Mouse (Mus musculus) 3134 (cell line): ENCODE measurements around the gene Zfp711.

ENCODE experiments used
- DNase-seq: peaks from one replicate; pipeline ENCODE4 v3.0.0-alpha.2; 2011; ENCODE audit warnings: low spot score; ENCODE audit not compliant: insufficient read length; ENCODE audit errors: extremely low read depth

The Zfp711 gene

DNA sequence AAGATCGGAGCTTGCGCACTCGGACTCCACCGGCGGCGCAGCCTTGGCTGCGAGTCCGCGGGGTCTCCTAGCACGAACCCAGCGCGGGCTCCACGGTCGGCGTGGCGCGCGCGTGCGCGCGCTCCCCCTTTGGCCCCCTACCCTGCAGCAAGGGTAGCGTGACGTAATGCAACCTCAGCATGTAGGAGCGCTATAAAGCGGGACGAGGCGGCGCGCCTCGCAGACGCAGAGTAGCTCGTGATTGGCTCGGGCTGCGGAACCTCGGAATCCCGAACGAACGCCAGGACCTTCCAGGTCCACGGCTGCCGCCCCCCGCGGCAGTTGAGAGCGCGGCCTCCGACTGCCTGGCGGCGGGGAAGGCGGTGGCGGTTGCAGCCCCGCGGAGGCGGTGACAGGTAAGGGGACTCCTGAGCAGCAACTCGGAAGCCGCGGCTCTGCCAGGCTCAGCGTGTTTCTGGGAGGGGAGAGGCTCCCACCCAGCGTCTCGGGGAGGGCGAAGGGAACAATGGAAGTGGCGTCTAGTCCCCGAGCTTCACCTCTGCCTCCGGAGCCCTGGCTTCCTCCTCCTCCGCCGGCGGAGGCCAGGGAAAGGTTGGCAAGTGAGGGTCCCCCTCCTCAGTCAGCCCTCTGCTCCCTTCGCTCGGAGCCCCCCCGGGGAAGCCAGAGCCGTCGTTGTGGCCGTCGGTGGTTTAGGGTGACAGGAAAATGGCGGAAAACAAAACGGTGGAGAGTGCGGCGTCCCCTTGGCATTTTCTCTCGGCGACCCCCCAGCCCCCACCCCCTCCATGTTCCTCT is at the start of gene Zfp711:
Gene Zfp711, plus strand, starts transcription at position 16 of the 795 bp plus-strand sequence.
- no peak for DNase-seq

DNA sequence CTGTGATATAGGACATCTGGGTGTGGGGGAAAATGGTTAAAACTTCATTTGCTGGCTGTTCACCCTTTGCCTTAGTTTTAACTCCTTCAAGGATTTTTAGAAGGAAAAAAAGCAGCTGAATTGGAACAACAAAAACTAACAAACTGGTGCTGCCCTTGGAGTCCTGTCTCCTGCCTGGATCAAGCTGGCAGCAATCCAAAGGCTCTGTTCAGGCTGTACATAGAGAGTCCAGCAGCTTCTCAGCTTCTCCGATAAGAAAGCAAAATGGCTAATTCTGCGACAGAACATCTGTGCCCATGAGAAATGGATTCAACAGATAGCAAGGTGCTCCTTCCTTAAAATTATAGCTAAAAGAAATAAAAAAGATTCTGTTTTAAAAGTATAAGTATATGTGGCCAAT is 32.6 kb upstream of the Zfp711 start:
- no peak for DNase-seq

DNA sequence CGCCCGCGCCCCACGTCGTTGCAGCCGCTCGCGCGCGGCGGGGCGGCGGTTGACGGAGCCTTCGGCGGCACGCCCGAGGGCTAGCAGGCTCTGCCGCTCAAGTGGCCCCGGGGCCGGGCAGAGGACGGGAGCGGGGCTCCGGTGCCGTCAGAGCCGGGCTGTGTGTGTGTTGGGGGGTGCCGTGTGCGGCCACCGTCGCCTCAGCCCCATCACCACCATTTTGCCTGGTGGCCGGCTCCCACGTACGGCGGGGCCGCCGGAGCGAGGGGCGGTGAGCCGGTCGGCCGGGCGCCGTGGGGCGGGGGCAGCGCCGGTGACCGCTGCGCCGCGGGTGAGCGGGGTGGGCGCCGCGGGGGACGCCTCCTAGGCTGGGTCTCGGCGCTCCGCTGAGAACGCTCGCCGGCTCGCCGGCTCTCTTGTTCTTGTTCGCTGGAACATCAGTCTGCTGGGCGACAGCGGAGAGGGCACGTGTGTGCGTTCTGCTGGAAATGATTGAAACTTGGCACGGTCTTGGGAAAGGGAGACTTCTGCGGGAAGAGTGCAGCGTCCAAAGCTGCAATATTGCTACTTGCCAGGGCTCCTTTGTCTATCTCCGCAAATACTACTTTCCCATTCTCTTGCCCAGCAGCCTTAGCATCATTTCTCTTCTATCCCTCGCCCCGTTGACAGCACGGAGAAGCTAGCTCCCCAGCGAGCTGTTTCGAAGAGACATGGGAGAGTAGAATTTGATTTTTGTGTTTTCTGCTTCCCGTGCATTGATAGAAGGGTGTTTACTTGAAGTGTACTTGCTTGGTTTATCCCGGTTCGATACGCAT is 1.2 kb downstream of the Zfp711 start:
- DNase-seq = no peak

DNA sequence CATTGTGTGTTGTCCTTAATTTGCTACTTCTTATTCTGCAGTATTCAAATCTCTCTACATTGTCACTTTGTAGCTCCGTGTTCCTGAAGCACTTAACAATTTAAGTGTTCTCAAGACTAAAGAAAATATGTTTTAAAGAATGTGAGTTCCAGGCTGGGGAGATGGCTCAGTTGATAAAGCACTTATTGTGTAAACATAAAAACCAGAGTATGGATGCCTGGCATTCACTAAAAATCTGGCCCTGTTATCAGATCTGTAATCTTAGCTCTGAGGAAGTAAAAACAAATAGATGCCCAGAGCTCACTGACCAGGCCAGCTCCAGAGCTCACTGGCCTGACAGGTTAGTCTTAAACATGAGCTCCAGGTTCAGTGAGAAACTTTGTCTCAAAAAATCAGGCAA is 75.2 kb downstream of the Zfp711 start:
- no peak for DNase-seq

DNA sequence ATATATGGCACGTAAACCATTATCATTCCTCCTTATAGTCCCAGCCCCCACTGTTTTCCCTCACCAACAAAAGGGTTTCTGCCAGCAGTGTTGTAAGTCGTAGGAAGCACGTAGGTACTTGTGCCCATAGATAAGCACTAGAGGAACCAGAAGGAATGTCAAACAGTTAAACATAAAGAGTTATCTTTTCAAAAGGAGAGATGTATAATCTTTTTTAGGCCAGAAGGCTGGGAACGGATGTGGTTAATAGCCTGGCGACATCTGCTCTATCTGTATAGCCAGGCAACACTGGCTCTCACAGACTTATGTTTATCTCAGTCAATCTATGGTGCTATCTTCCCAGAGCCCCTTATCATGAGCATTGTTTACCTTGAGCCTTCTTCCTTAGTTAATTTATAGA is 80.3 kb downstream of the Zfp711 start:
- no peak for DNase-seq
